Mouse (Mus musculus): ENCODE measurements at regions not wholly inside any gene's neighbourhood (a gene's known extent, or its start where the extent isn't known, plus 50 kb on each side); places are given as distances from the start of the nearest gene placed in this dataset.

- no peak overlapping the region for H3K4me3 ChIP-seq (ENCODE audit: low read depth, low read length)
- WGBS = 68% methylated on average over 1 of the region's 1 CpGs
- no peak for ATAC-seq (ENCODE audit: insufficient number of reproducible peaks, insufficient read depth, low FRiP score, low read depth)
- H3K4me2 ChIP-seq (replicated peaks; ENCODE audit: low read depth, low read length) = no peak overlapping the region
- H3K4me1 ChIP-seq (ENCODE audit: control insufficient read depth, insufficient read depth, low read length) = no peaks in the 10 kb centered on the region
- no peak overlapping the region for H3K27ac ChIP-seq (ENCODE audit: low read length)
- no peaks in the 10 kb centered on the region for H3K9me3 ChIP-seq (ENCODE audit: control insufficient read depth, low read depth, low read length)
- H3K9ac ChIP-seq (replicated peaks; ENCODE audit: low read depth, low read length) = no peak overlapping the region
- H3K36me3 ChIP-seq (ENCODE audit: control insufficient read depth, insufficient read depth, low read length) = no peaks in the 10 kb centered on the region
- no peaks in the 10 kb centered on the region for H3K27me3 ChIP-seq (ENCODE audit: control insufficient read depth, insufficient read depth, low read length)
Observed at GRCm38 (mm10) chr11:45155782-45156181, 538.7 kb downstream of the Ebf1 start.

- Histone ChIP-seq H3K4me3 (ENCODE audit: low read depth, low read length) (no peak overlapping the region), H3K27me3 (ENCODE audit: control insufficient read depth, insufficient read depth, low read length) (no peaks in the 10 kb centered on the region), H3K9ac (replicated peaks; ENCODE audit: low read depth, low read length) (no peak overlapping the region), H3K4me2 (replicated peaks; ENCODE audit: low read depth, low read length) (no peak overlapping the region), H3K9me3 (ENCODE audit: control insufficient read depth, low read depth, low read length) (no peaks in the 10 kb centered on the region), H3K4me1 (ENCODE audit: control insufficient read depth, insufficient read depth, low read length) (no peaks in the 10 kb centered on the region), H3K36me3 (ENCODE audit: control insufficient read depth, insufficient read depth, low read length) (no peaks in the 10 kb centered on the region), H3K27ac (ENCODE audit: low read length) (no peak overlapping the region)
- no peak for ATAC-seq (ENCODE audit: insufficient number of reproducible peaks, insufficient read depth, low FRiP score, low read depth)
- WGBS = 27% methylated on average over 2 of the region's 2 CpGs
Observed at GRCm38 (mm10) chr11:45158282-45158681, 541.2 kb downstream of the Ebf1 start.

GRCm38 (mm10) chr11:45160871-45161270 is 543.8 kb downstream of the Ebf1 start:
- Histone ChIP-seq H3K4me3 (ENCODE audit: low read depth, low read length) (no peak overlapping the region), H3K4me1 (ENCODE audit: control insufficient read depth, insufficient read depth, low read length) (no peaks in the 10 kb centered on the region), H3K9ac (replicated peaks; ENCODE audit: low read depth, low read length) (no peak overlapping the region), H3K27me3 (ENCODE audit: control insufficient read depth, insufficient read depth, low read length) (no peaks in the 10 kb centered on the region), H3K9me3 (ENCODE audit: control insufficient read depth, low read depth, low read length) (no peaks in the 10 kb centered on the region), H3K4me2 (replicated peaks; ENCODE audit: low read depth, low read length) (no peak overlapping the region), H3K36me3 (ENCODE audit: control insufficient read depth, insufficient read depth, low read length) (no peaks in the 10 kb centered on the region), H3K27ac (ENCODE audit: low read length) (no peak overlapping the region)
- 80% methylated on average over 8 of the region's 8 CpGs for WGBS
- ATAC-seq (ENCODE audit: insufficient number of reproducible peaks, insufficient read depth, low FRiP score, low read depth) = no peak

- Histone ChIP-seq H3K27ac (ENCODE audit: low read length) (no peak overlapping the region), H3K9ac (replicated peaks; ENCODE audit: low read depth, low read length) (no peak overlapping the region)
- ATAC-seq (ENCODE audit: insufficient number of reproducible peaks, insufficient read depth, low FRiP score, low read depth) = no peak
Observed at GRCm38 (mm10) chr11:45173546-45173945, 556.4 kb downstream of the Ebf1 start.

GRCm38 (mm10) chr11:45174071-45174470 is 557.0 kb downstream of the Ebf1 start:
- H3K4me3 ChIP-seq (ENCODE audit: low read depth, low read length) = no peak overlapping the region
- H3K4me1 ChIP-seq (ENCODE audit: control insufficient read depth, insufficient read depth, low read length) = no peaks in the 10 kb centered on the region
- H3K27me3 ChIP-seq (ENCODE audit: control insufficient read depth, insufficient read depth, low read length) = no peaks in the 10 kb centered on the region
- no peak overlapping the region for H3K27ac ChIP-seq (ENCODE audit: low read length)
- H3K4me2 ChIP-seq (replicated peaks; ENCODE audit: low read depth, low read length) = no peak overlapping the region
- H3K9me3 ChIP-seq (ENCODE audit: control insufficient read depth, low read depth, low read length) = no peaks in the 10 kb centered on the region
- H3K36me3 ChIP-seq (ENCODE audit: control insufficient read depth, insufficient read depth, low read length) = no peaks in the 10 kb centered on the region
- H3K9ac ChIP-seq (replicated peaks; ENCODE audit: low read depth, low read length) = no peak overlapping the region
- ATAC-seq (ENCODE audit: insufficient number of reproducible peaks, insufficient read depth, low FRiP score, low read depth) = no peak
- WGBS = 80% methylated on average over 2 of the region's 2 CpGs

More at GRCm38 (mm10) chr11:45173546-45173945, 556.4 kb downstream of the Ebf1 start:
- H3K4me2 ChIP-seq (replicated peaks; ENCODE audit: low read depth, low read length) = no peak overlapping the region
- H3K9me3 ChIP-seq (ENCODE audit: control insufficient read depth, low read depth, low read length) = no peaks in the 10 kb centered on the region
- H3K4me1 ChIP-seq (ENCODE audit: control insufficient read depth, insufficient read depth, low read length) = no peaks in the 10 kb centered on the region
- H3K36me3 ChIP-seq (ENCODE audit: control insufficient read depth, insufficient read depth, low read length) = no peaks in the 10 kb centered on the region
- no peaks in the 10 kb centered on the region for H3K27me3 ChIP-seq (ENCODE audit: control insufficient read depth, insufficient read depth, low read length)
- 83% methylated on average over 2 of the region's 2 CpGs for WGBS
- H3K4me3 ChIP-seq (ENCODE audit: low read depth, low read length) = no peak overlapping the region

GRCm38 (mm10) chr11:45174811-45175798 is 558.0 kb downstream of the Ebf1 start:
- H3K4me2 ChIP-seq (replicated peaks; ENCODE audit: low read depth, low read length) = no peak overlapping the region
- H3K4me1 ChIP-seq (ENCODE audit: control insufficient read depth, insufficient read depth, low read length) = no peaks in the 10 kb centered on the region
- no peaks in the 10 kb centered on the region for H3K9me3 ChIP-seq (ENCODE audit: control insufficient read depth, low read depth, low read length)
- no peak for ATAC-seq (ENCODE audit: insufficient number of reproducible peaks, insufficient read depth, low FRiP score, low read depth)
- no peak overlapping the region for H3K4me3 ChIP-seq (ENCODE audit: low read depth, low read length)
- H3K9ac ChIP-seq (replicated peaks; ENCODE audit: low read depth, low read length) = no peak overlapping the region
- 61% methylated on average over 10 of the region's 10 CpGs for WGBS
- no peaks in the 10 kb centered on the region for H3K27me3 ChIP-seq (ENCODE audit: control insufficient read depth, insufficient read depth, low read length)
- no peak overlapping the region for H3K27ac ChIP-seq (ENCODE audit: low read length)
- no peaks in the 10 kb centered on the region for H3K36me3 ChIP-seq (ENCODE audit: control insufficient read depth, insufficient read depth, low read length)

GRCm38 (mm10) chr11:45176971-45177370 is 559.9 kb downstream of the Ebf1 start:
- Histone ChIP-seq H3K4me2 (replicated peaks; ENCODE audit: low read depth, low read length) (no peak overlapping the region), H3K9ac (replicated peaks; ENCODE audit: low read depth, low read length) (no peak overlapping the region), H3K4me1 (ENCODE audit: control insufficient read depth, insufficient read depth, low read length) (no peaks in the 10 kb centered on the region), H3K4me3 (ENCODE audit: low read depth, low read length) (no peak overlapping the region), H3K27me3 (ENCODE audit: control insufficient read depth, insufficient read depth, low read length) (no peaks in the 10 kb centered on the region), H3K9me3 (ENCODE audit: control insufficient read depth, low read depth, low read length) (no peaks in the 10 kb centered on the region), H3K27ac (ENCODE audit: low read length) (no peak overlapping the region), H3K36me3 (ENCODE audit: control insufficient read depth, insufficient read depth, low read length) (no peaks in the 10 kb centered on the region)
- WGBS = 83% methylated on average over 3 of the region's 3 CpGs
- ATAC-seq (ENCODE audit: insufficient number of reproducible peaks, insufficient read depth, low FRiP score, low read depth) = no peak

GRCm38 (mm10) chr11:45178036-45178435 is 560.9 kb downstream of the Ebf1 start:
- 78% methylated on average over 7 of the region's 7 CpGs for WGBS
- H3K27me3 ChIP-seq (ENCODE audit: control insufficient read depth, insufficient read depth, low read length) = no peaks in the 10 kb centered on the region
- H3K9me3 ChIP-seq (ENCODE audit: control insufficient read depth, low read depth, low read length) = no peaks in the 10 kb centered on the region

More at GRCm38 (mm10) chr11:45178036-45178435, 560.9 kb downstream of the Ebf1 start:
- no peaks in the 10 kb centered on the region for H3K36me3 ChIP-seq (ENCODE audit: control insufficient read depth, insufficient read depth, low read length)
- no peak overlapping the region for H3K9ac ChIP-seq (replicated peaks; ENCODE audit: low read depth, low read length)
- no peak overlapping the region for H3K4me3 ChIP-seq (ENCODE audit: low read depth, low read length)
- no peak overlapping the region for H3K27ac ChIP-seq (ENCODE audit: low read length)
- no peaks in the 10 kb centered on the region for H3K4me1 ChIP-seq (ENCODE audit: control insufficient read depth, insufficient read depth, low read length)
- no peak for ATAC-seq (ENCODE audit: insufficient number of reproducible peaks, insufficient read depth, low FRiP score, low read depth)
- H3K4me2 ChIP-seq (replicated peaks; ENCODE audit: low read depth, low read length) = no peak overlapping the region

All from stomach, embryonic 14.5 days (tissue).